ENCODE assay signal across 23 mouse cellular contexts in genomic region chr1:121990653-121991052, GRCm38 (mm10).
DNase-seq lines count a peak whose midpoint lies in the region; ATAC-seq and TF ChIP-seq lines count a peak whose summit lies in the region.
"Had no signal": no experiment of that assay in that cellular context is flagged by ENCODE, and none has a peak within 500 bp of the region (broad histone marks: within the 10 kb centered on the region; RNA-seq: fewer than 3 reads in every experiment).

No protein-coding gene starts in this region.

- no peak overlapping the region for H3K4me3 ChIP-seq in kidney, embryonic 15.5 days (replicated peaks)
- H3K4me3 ChIP-seq in limb, embryonic 14.5 days (replicated peaks; ENCODE audit: low read length) = no peak overlapping the region
- no peak overlapping the region for H3K4me3 ChIP-seq in limb, embryonic 10.5 days
- H3K4me3 ChIP-seq in lung, postnatal 0 days (ENCODE audit: low read depth, low read length) = no peak overlapping the region
- H3K4me3 ChIP-seq: embryonic facial prominence, embryonic 15.5 days; erythroblast, embryonic 14.5 days; forebrain, embryonic 10.5 days; heart, embryonic 10.5 days; hindbrain, embryonic 12.5 days had no signal

- 58% methylated on average over 2 of the region's 2 CpGs for WGBS in kidney, embryonic 15.5 days
- WGBS in limb, embryonic 14.5 days = 80% methylated on average over 2 of the region's 2 CpGs
- WGBS in limb, embryonic 10.5 days = 86% methylated on average over 2 of the region's 2 CpGs
- 45% methylated on average over 2 of the region's 2 CpGs for WGBS in lung, postnatal 0 days

- no peak for TF ChIP-seq POLR2A in limb, embryonic 14.5 days (IDR thresholded peaks at IDR 0.05; ENCODE audit: borderline replicate concordance, extremely low read depth, insufficient read depth, insufficient read length)

- H3K9ac ChIP-seq in kidney, embryonic 15.5 days = no peak overlapping the region
- no peak overlapping the region for H3K9ac ChIP-seq in limb, embryonic 14.5 days (ENCODE audit: low read depth, low read length, severe bottlenecking)
- no peak overlapping the region for H3K9ac ChIP-seq in lung, postnatal 0 days (replicated peaks; ENCODE audit: low read depth)
- H3K9ac ChIP-seq: embryonic facial prominence, embryonic 15.5 days; hindbrain, embryonic 12.5 days had no signal

- H3K27ac ChIP-seq in kidney, embryonic 15.5 days = no peak overlapping the region
- no peak overlapping the region for H3K27ac ChIP-seq in limb, embryonic 14.5 days (replicated peaks; ENCODE audit: low read depth, low read length)
- no peak overlapping the region for H3K27ac ChIP-seq in limb, embryonic 10.5 days
- H3K27ac ChIP-seq in lung, postnatal 0 days (ENCODE audit: low read length) = no peak overlapping the region
- H3K27ac ChIP-seq: embryonic facial prominence, embryonic 15.5 days; forebrain, embryonic 10.5 days; heart, embryonic 10.5 days; hindbrain, embryonic 12.5 days had no signal

- H3K4me2 ChIP-seq in kidney, embryonic 15.5 days = no peak overlapping the region
- H3K4me2 ChIP-seq in limb, embryonic 14.5 days (replicated peaks; ENCODE audit: low read depth, low read length, severe bottlenecking) = no peak overlapping the region
- H3K4me2 ChIP-seq in lung, postnatal 0 days (replicated peaks; ENCODE audit: low read depth, low read length) = no peak overlapping the region
- H3K4me2 ChIP-seq: embryonic facial prominence, embryonic 15.5 days; hindbrain, embryonic 12.5 days had no signal

- no peaks in the 10 kb centered on the region for H3K27me3 ChIP-seq in kidney, embryonic 15.5 days
- no peaks in the 10 kb centered on the region for H3K27me3 ChIP-seq in limb, embryonic 14.5 days (ENCODE audit: control insufficient read depth, insufficient read depth, low read length)
- H3K27me3 ChIP-seq in limb, embryonic 10.5 days (ENCODE audit: low read depth, poor library complexity, severe bottlenecking) = no peaks in the 10 kb centered on the region
- H3K27me3 ChIP-seq in lung, postnatal 0 days (replicated peaks; ENCODE audit: insufficient read depth, low read length) = no peaks in the 10 kb centered on the region
- H3K27me3 ChIP-seq: CH12.LX; embryonic facial prominence, embryonic 15.5 days; hindbrain, embryonic 12.5 days; Patski had no signal

- ATAC-seq in kidney, embryonic 15.5 days (replicated peaks; ENCODE audit: low FRiP score) = 0 out of 2 replicates have a peak, but pooled peaks have one; percentile 52
- ATAC-seq in limb, embryonic 14.5 days (ENCODE audit: low FRiP score, low read depth) = no peak
- peak; percentile 50 for ATAC-seq in lung, postnatal 0 days
- ATAC-seq: activated CD4-positive, CD25-positive, alpha-beta regulatory T cell, adult 4 months; forebrain, embryonic 14.5 days; Patski had no signal

- TF ChIP-seq CTCF in lung, postnatal 0 days (IDR thresholded peaks at IDR 0.05) = no peak

- no peaks in the 10 kb centered on the region for H3K36me3 ChIP-seq in kidney, embryonic 15.5 days
- H3K36me3 ChIP-seq in limb, embryonic 14.5 days (ENCODE audit: control insufficient read depth, insufficient read depth, low read length) = no peaks in the 10 kb centered on the region
- no peaks in the 10 kb centered on the region for H3K36me3 ChIP-seq in limb, embryonic 10.5 days
- no peaks in the 10 kb centered on the region for H3K36me3 ChIP-seq in lung, postnatal 0 days (ENCODE audit: insufficient read depth, low read length)
- H3K36me3 ChIP-seq: embryonic facial prominence, embryonic 15.5 days; forebrain, embryonic 10.5 days; heart, embryonic 10.5 days; hindbrain, embryonic 12.5 days had no signal

- H3K9me3 ChIP-seq in kidney, embryonic 15.5 days (replicated peaks) = no peaks in the 10 kb centered on the region
- H3K9me3 ChIP-seq in limb, embryonic 14.5 days (ENCODE audit: control insufficient read depth, low read length) = no peaks in the 10 kb centered on the region
- no peaks in the 10 kb centered on the region for H3K9me3 ChIP-seq in limb, embryonic 10.5 days (replicated peaks)
- no peaks in the 10 kb centered on the region for H3K9me3 ChIP-seq in lung, postnatal 0 days (ENCODE audit: low read length)
- H3K9me3 ChIP-seq: embryonic facial prominence, embryonic 15.5 days; forebrain, embryonic 10.5 days; heart, embryonic 10.5 days; hindbrain, embryonic 12.5 days had no signal

- DNase-seq in kidney, postnatal 25 days = no peak
- DNase-seq in limb, embryonic 14.5 days (ENCODE audit: low spot score) = peak; percentile 6
- no peak for DNase-seq in limb, embryonic 10.5 days (ENCODE audit: low spot score)
- peak; percentile 50 for DNase-seq in lung, postnatal 0 days (ENCODE audit: low spot score)
- no peak for DNase-seq in lung, postnatal 25 days (ENCODE audit: low spot score)
- DNase-seq: adrenal gland, postnatal 14 days; cerebellum, adult 18-20 months; cerebellum, adult 9-11 months; cerebellum, postnatal 36 days; gastrocnemius, postnatal 10 days; heart, adult 18-20 months; heart, postnatal 10 days; heart, postnatal 4 days had no signal

- TF ChIP-seq EP300 in lung, postnatal 0 days (IDR thresholded peaks at IDR 0.05) = no peak

- H3K4me1 ChIP-seq in kidney, embryonic 15.5 days = no peaks in the 10 kb centered on the region
- no peaks in the 10 kb centered on the region for H3K4me1 ChIP-seq in limb, embryonic 14.5 days (ENCODE audit: control insufficient read depth, insufficient read depth, low read length)
- H3K4me1 ChIP-seq in limb, embryonic 10.5 days = no peaks in the 10 kb centered on the region
- H3K4me1 ChIP-seq in lung, postnatal 0 days (ENCODE audit: insufficient read depth, low read depth, low read length) = no peaks in the 10 kb centered on the region
- H3K4me1 ChIP-seq: embryonic facial prominence, embryonic 15.5 days; forebrain, embryonic 10.5 days; heart, embryonic 10.5 days; hindbrain, embryonic 12.5 days had no signal

Comparison
In these comparisons a context has a peak if more than half of its experiments do, and no peak if none do; other contexts are left out.
1. DNase-seq: peak in limb, embryonic 14.5 days (single experiment) and lung, postnatal 0 days (single experiment); none in kidney, postnatal 25 days (0 of 2), limb, embryonic 10.5 days (single experiment) and lung, postnatal 25 days (single experiment).